Mouse (Mus musculus) stomach, postnatal 0 days (tissue): ENCODE data around the gene Ciart. TPM values are rescaled to one million over a fixed set of nuclear protein-coding genes. Genes with fewer than 3 reads are reported as not detected.

ENCODE experiments used
- ATAC-seq: fragments of 200-750 bp; cut with Nextera tagmentation; 2 replicates; pipeline ENCODE4 v1.8.0; 2017; ENCODE audit not compliant: low FRiP score, low TSS enrichment
- DNase-seq: peaks from one replicate; pipeline ENCODE4 v3.0.0-alpha.2; 2016; ENCODE audit warnings: low spot score
- H3K27ac ChIP-seq: fragments of 300-500 bp; sonication (generic); replicated peaks from 2 replicates; pipeline ENCODE4 v1.5.1; 2014; ENCODE audit warnings: mild to moderate bottlenecking, control low read depth
- H3K27me3 ChIP-seq: fragments of 300-500 bp; sonication (generic); 2 replicates; pipeline ENCODE4 v1.6.1; 2014; ENCODE audit warnings: low read length; ENCODE audit not compliant: control insufficient read depth, insufficient read depth
- H3K36me3 ChIP-seq: fragments of 300-500 bp; sonication (generic); 2 replicates; pipeline ENCODE4 v1.6.1; 2014; ENCODE audit warnings: low read length, mixed read lengths; ENCODE audit not compliant: control insufficient read depth, insufficient read depth
- H3K4me1 ChIP-seq: fragments of 300-500 bp; sonication (generic); replicated peaks from 2 replicates; pipeline ENCODE4 v1.6.1; 2014; ENCODE audit warnings: antibody characterized with exemption; ENCODE audit not compliant: control insufficient read depth, insufficient read depth
- H3K4me2 ChIP-seq: fragments of 300-500 bp; sonication (generic); replicated peaks from 2 replicates; pipeline ENCODE4 v1.6.1; 2014; ENCODE audit warnings: low read depth, mild to moderate bottlenecking, control low read depth, moderate library complexity
- H3K4me3 ChIP-seq: fragments of 300-500 bp; sonication (generic); 2 replicates; pipeline ENCODE4 v1.5.1; 2014; ENCODE audit warnings: low read depth, low read length, control low read depth
- H3K9ac ChIP-seq: fragments of 300-500 bp; sonication (generic); 2 replicates; pipeline ENCODE4 v1.6.1; 2014; ENCODE audit warnings: mild to moderate bottlenecking, low read length, control low read depth, mixed read lengths
- H3K9me3 ChIP-seq: fragments of 300-500 bp; sonication (generic); 2 replicates; pipeline ENCODE4 v1.6.1; 2016; ENCODE audit warnings: low read length; ENCODE audit not compliant: control insufficient read depth
- CTCF ChIP-seq: IDR thresholded peaks from 2 replicates; pipeline ENCODE4 v1.5.1; 2016; ENCODE audit warnings: antibody characterized with exemption, low read depth, mild to moderate bottlenecking, moderate library complexity
- EP300 ChIP-seq: optimal IDR thresholded peaks from 2 replicates; pipeline ENCODE3; 2016; ENCODE audit warnings: antibody characterized with exemption
- WGBS: fragments of 180-500 bp; shearing (Covaris S2); extraction: QIAGEN DNeasy Blood & Tissue Kit; methylation state at CpG from one replicate; pipeline ENCODE4 v1.1.7; 2014; 5-methylcytosine and 5-hydroxymethylcytosine counted together
- polyA plus RNA-seq: library from polyadenylated mRNA; unstranded; fragments of >200 nt; fragmentation: Nextera tagmentation; extraction: Ambion mirVana; gene quantifications from 2 replicates; pipeline ENCODE4 v1.2.1, GENCODE M21; 2015

Ciart gene
- polyA plus RNA-seq, 1 experiment from 2014 or later: 3.2 TPM

GRCm38 (mm10) chr3:95856115-95856514 is 25.9 kb downstream of the Ciart start:
- Histone ChIP-seq H3K27me3 (no peaks in the 10 kb centered on the region), H3K9ac (peak overlapping the region; percentile 92), H3K4me3 (peak overlapping the region; percentile 87), H3K4me1 (no peaks in the 10 kb centered on the region), H3K27ac (peak overlapping the region; percentile 70), H3K9me3 (no peaks in the 10 kb centered on the region), H3K36me3 (peaks cover 7% of the 10 kb centered on the region; the same call in 1 of the 2 replicates), H3K4me2 (peak overlapping the region; percentile 91)
- 20% methylated on average over 7 of the region's 7 CpGs for WGBS
- DNase-seq: no peak
- ATAC-seq: 0 out of 2 replicates have a peak, but pooled peaks have one; percentile 9
- TF ChIP-seq CTCF (no peak), EP300 (no peak)

- DNase-seq (peak; percentile 95), ATAC-seq (peak; percentile 98)
- peak; percentile 20; the same call in 1 of the 2 replicates for TF ChIP-seq CTCF
- no peak for TF ChIP-seq EP300
- under 1% methylated on average over 50 of the region's 56 CpGs for WGBS
- Histone ChIP-seq H3K4me1 (no peaks in the 10 kb centered on the region), H3K9ac (peak within 1 kb of the TSS; percentile 92), H3K27me3 (no peaks in the 10 kb centered on the region), H3K36me3 (peaks cover 7% of the 10 kb centered on the region; the same call in 1 of the 2 replicates), H3K27ac (peak within 1 kb of the TSS; percentile 70), H3K9me3 (no peaks in the 10 kb centered on the region), H3K4me2 (peak within 1 kb of the TSS; percentile 91), H3K4me3 (peak within 1 kb of the TSS; percentile 87)
Measured at GRCm38 (mm10) chr3:95855502-95856089, 26.5 kb downstream of the Ciart start, which contains the start of gene Prpf3. TSS of gene Prpf3 (minus strand) at chr3:95855885.

GRCm38 (mm10) chr3:95851317-95851716 is 30.7 kb downstream of the Ciart start:
- ATAC-seq: no peak
- 93% methylated on average over 8 of the region's 8 CpGs for WGBS

GRCm38 (mm10) chr3:95850611-95851010 is 31.4 kb downstream of the Ciart start:
- WGBS: 83% methylated on average over 4 of the region's 4 CpGs
- Histone ChIP-seq H3K9ac (no peak overlapping the region), H3K27me3 (no peaks in the 10 kb centered on the region), H3K4me1 (no peaks in the 10 kb centered on the region), H3K4me2 (no peak overlapping the region), H3K27ac (no peak overlapping the region), H3K9me3 (no peaks in the 10 kb centered on the region), H3K4me3 (no peak overlapping the region), H3K36me3 (peaks cover 22% of the 10 kb centered on the region)
- no peak for DNase-seq
- ATAC-seq: no peak
- TF ChIP-seq CTCF (no peak), EP300 (no peak)

More at GRCm38 (mm10) chr3:95851317-95851716, 30.7 kb downstream of the Ciart start:
- H3K27me3 ChIP-seq: no peaks in the 10 kb centered on the region
- H3K4me1 ChIP-seq: no peaks in the 10 kb centered on the region
- H3K9ac ChIP-seq: no peak overlapping the region
- H3K4me2 ChIP-seq: no peak overlapping the region
- no peak for DNase-seq
- H3K36me3 ChIP-seq: peaks cover 18% of the 10 kb centered on the region
- TF ChIP-seq EP300 (no peak), CTCF (no peak)
- H3K9me3 ChIP-seq: no peaks in the 10 kb centered on the region
- H3K27ac ChIP-seq: no peak overlapping the region
- H3K4me3 ChIP-seq: no peak overlapping the region

- H3K27ac ChIP-seq: no peak overlapping the region
- ATAC-seq: no peak
- no peak for DNase-seq
- H3K36me3 ChIP-seq: peaks cover 25% of the 10 kb centered on the region
- no peaks in the 10 kb centered on the region for H3K9me3 ChIP-seq
- TF ChIP-seq EP300: no peak
- peak; percentile 25; the same call in 1 of the 2 replicates for TF ChIP-seq CTCF
- no peaks in the 10 kb centered on the region for H3K27me3 ChIP-seq
- WGBS: 92% methylated on average over 3 of the region's 3 CpGs
- no peak overlapping the region for H3K4me3 ChIP-seq
- H3K9ac ChIP-seq: no peak overlapping the region
- no peak overlapping the region for H3K4me2 ChIP-seq
- H3K4me1 ChIP-seq: no peaks in the 10 kb centered on the region
Measured at GRCm38 (mm10) chr3:95842503-95843214, 39.4 kb downstream of the Ciart start.

GRCm38 (mm10) chr3:95839250-95839649 is 42.8 kb downstream of the Ciart start:
- Histone ChIP-seq H3K4me3 (no peak overlapping the region), H3K4me2 (no peak overlapping the region), H3K36me3 (peaks cover 25% of the 10 kb centered on the region), H3K27ac (no peak overlapping the region), H3K4me1 (no peaks in the 10 kb centered on the region), H3K9me3 (no peaks in the 10 kb centered on the region), H3K9ac (no peak overlapping the region), H3K27me3 (no peaks in the 10 kb centered on the region)
- DNase-seq: no peak
- 76% methylated on average over 2 of the region's 2 CpGs for WGBS
- no peak for ATAC-seq
- TF ChIP-seq CTCF (no peak), EP300 (no peak)
